Mouse (Mus musculus): Measurements from ENCODE around the gene Zfp831. TPM values are rescaled to one million over a fixed set of nuclear protein-coding genes. Genes with fewer than 3 reads are reported as not detected.

Zfp831 gene
- polyA plus RNA-seq, 1 experiment from 2014 or later, result 0.03 TPM

DNA sequence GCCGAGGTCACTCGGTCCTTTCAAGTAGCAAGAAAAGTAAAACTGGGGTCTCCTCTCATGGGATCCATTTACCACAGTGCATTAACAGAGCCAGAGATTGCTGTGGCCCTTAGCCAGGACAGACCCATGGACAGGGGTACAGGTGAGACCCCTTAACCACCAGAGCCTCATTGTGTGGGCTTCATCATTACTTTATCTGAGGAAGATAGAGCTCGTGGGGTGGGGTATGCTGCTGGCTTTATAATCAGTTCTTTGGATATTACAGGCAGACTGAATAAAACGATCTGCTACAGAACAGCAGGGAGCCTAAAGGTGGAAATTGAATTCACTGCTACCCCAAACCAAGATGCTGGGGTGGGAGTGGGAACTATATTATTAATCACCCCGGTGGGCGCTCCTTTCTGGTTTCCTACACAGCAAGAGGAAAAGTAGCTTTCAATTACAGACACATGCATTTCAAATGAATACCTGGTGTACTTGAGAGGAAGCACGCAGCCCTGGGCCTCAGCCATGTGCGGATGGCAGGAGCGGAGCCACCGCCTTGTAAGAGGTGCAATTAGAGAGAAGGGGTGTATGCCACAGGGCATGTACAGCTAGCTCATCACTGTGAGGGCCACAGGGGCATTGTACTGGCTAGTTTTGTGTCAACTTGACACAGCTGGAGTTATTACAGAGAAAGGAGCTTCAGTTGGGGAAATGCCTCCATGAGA, 83.9 kb downstream of the Zfp831 start:
- H3K9me3 ChIP-seq (ENCODE audit: control insufficient read depth, low read depth, low read length), result no peaks in the 10 kb centered on the region
- H3K4me3 ChIP-seq (ENCODE audit: low read depth, low read length), result no peak overlapping the region
- no peak overlapping the region for H3K9ac ChIP-seq (replicated peaks; ENCODE audit: low read depth, low read length)
- no peak overlapping the region for H3K4me2 ChIP-seq (replicated peaks; ENCODE audit: low read depth, low read length)
- H3K4me1 ChIP-seq (ENCODE audit: control insufficient read depth, insufficient read depth, low read length), result no peaks in the 10 kb centered on the region
- WGBS, result 85% methylated on average over 10 of the region's 10 CpGs
- H3K27me3 ChIP-seq (ENCODE audit: control insufficient read depth, insufficient read depth, low read length), result no peaks in the 10 kb centered on the region
- ATAC-seq (ENCODE audit: insufficient number of reproducible peaks, insufficient read depth, low FRiP score, low read depth), result no peak
- no peaks in the 10 kb centered on the region for H3K36me3 ChIP-seq (ENCODE audit: control insufficient read depth, insufficient read depth, low read length)
- H3K27ac ChIP-seq (ENCODE audit: low read length), result no peak overlapping the region

GRCm38 (mm10) chr2:174731939-174732338, 88.6 kb downstream of the Zfp831 start:
- H3K4me1 ChIP-seq (ENCODE audit: control insufficient read depth, insufficient read depth, low read length), result no peaks in the 10 kb centered on the region
- ATAC-seq (ENCODE audit: insufficient number of reproducible peaks, insufficient read depth, low FRiP score, low read depth), result no peak
- H3K4me3 ChIP-seq (ENCODE audit: low read depth, low read length), result no peak overlapping the region
- H3K4me2 ChIP-seq (replicated peaks; ENCODE audit: low read depth, low read length), result no peak overlapping the region
- 65% methylated on average over 5 of the region's 5 CpGs for WGBS
- H3K9ac ChIP-seq (replicated peaks; ENCODE audit: low read depth, low read length), result no peak overlapping the region
- H3K27ac ChIP-seq (ENCODE audit: low read length), result no peak overlapping the region
- H3K36me3 ChIP-seq (ENCODE audit: control insufficient read depth, insufficient read depth, low read length), result no peaks in the 10 kb centered on the region
- no peaks in the 10 kb centered on the region for H3K9me3 ChIP-seq (ENCODE audit: control insufficient read depth, low read depth, low read length)
- H3K27me3 ChIP-seq (ENCODE audit: control insufficient read depth, insufficient read depth, low read length), result no peaks in the 10 kb centered on the region

DNA sequence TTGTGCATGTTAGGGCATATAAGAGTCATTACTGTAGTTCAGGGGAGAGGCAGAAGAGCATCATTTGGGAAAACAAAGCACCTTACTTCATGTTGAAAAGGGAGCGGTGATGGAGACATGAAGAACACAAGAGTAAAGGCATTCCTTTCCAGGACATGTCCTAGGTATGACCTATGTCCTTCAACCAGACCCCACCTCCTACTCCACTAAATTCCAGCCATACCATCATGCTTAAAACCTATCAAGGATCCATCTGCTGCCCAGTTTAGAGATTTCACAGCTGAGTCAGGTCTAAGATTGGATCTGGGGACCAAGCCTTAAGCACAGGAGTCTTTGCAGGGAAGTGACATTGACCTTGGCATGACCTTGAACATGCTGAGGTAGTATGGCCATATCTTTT, 91.9 kb downstream of the Zfp831 start:
- Histone ChIP-seq H3K4me3 (ENCODE audit: low read depth, low read length) (no peak overlapping the region), H3K27ac (ENCODE audit: low read length) (no peak overlapping the region), H3K9ac (replicated peaks; ENCODE audit: low read depth, low read length) (no peak overlapping the region), H3K4me1 (ENCODE audit: control insufficient read depth, insufficient read depth, low read length) (0 out of 2 replicates have a peak, but pooled peaks cover 2% of the 10 kb centered on the region), H3K9me3 (ENCODE audit: control insufficient read depth, low read depth, low read length) (no peaks in the 10 kb centered on the region), H3K27me3 (ENCODE audit: control insufficient read depth, insufficient read depth, low read length) (no peaks in the 10 kb centered on the region), H3K36me3 (ENCODE audit: control insufficient read depth, insufficient read depth, low read length) (no peaks in the 10 kb centered on the region), H3K4me2 (replicated peaks; ENCODE audit: low read depth, low read length) (no peak overlapping the region)
- no peak for ATAC-seq (ENCODE audit: insufficient number of reproducible peaks, insufficient read depth, low FRiP score, low read depth)
- 85% methylated on average over 1 of the region's 1 CpGs for WGBS

GRCm38 (mm10) chr2:174747182-174747581, 103.8 kb downstream of the Zfp831 start:
- Histone ChIP-seq H3K9ac (replicated peaks; ENCODE audit: low read depth, low read length) (no peak overlapping the region), H3K27ac (ENCODE audit: low read length) (no peak overlapping the region), H3K9me3 (ENCODE audit: control insufficient read depth, low read depth, low read length) (no peaks in the 10 kb centered on the region), H3K4me2 (replicated peaks; ENCODE audit: low read depth, low read length) (no peak overlapping the region), H3K36me3 (ENCODE audit: control insufficient read depth, insufficient read depth, low read length) (no peaks in the 10 kb centered on the region), H3K4me1 (ENCODE audit: control insufficient read depth, insufficient read depth, low read length) (no peaks in the 10 kb centered on the region), H3K4me3 (ENCODE audit: low read depth, low read length) (no peak overlapping the region), H3K27me3 (ENCODE audit: control insufficient read depth, insufficient read depth, low read length) (no peaks in the 10 kb centered on the region)
- WGBS, result 68% methylated on average over 1 of the region's 1 CpGs
- ATAC-seq (ENCODE audit: insufficient number of reproducible peaks, insufficient read depth, low FRiP score, low read depth), result no peak

GRCm38 (mm10) chr2:174748381-174748780, 105.0 kb downstream of the Zfp831 start:
- WGBS, result 68% methylated on average over 8 of the region's 8 CpGs
- no peak overlapping the region for H3K9ac ChIP-seq (replicated peaks; ENCODE audit: low read depth, low read length)
- no peaks in the 10 kb centered on the region for H3K4me1 ChIP-seq (ENCODE audit: control insufficient read depth, insufficient read depth, low read length)
- no peaks in the 10 kb centered on the region for H3K36me3 ChIP-seq (ENCODE audit: control insufficient read depth, insufficient read depth, low read length)
- H3K4me2 ChIP-seq (replicated peaks; ENCODE audit: low read depth, low read length), result no peak overlapping the region; the same call in 1 of the 2 replicates
- no peak overlapping the region for H3K27ac ChIP-seq (ENCODE audit: low read length)
- no peak overlapping the region for H3K4me3 ChIP-seq (ENCODE audit: low read depth, low read length)
- no peaks in the 10 kb centered on the region for H3K9me3 ChIP-seq (ENCODE audit: control insufficient read depth, low read depth, low read length)
- ATAC-seq (ENCODE audit: insufficient number of reproducible peaks, insufficient read depth, low FRiP score, low read depth), result peak; percentile 25; the same call in 1 of the 2 replicates
- no peaks in the 10 kb centered on the region for H3K27me3 ChIP-seq (ENCODE audit: control insufficient read depth, insufficient read depth, low read length)

- H3K36me3 ChIP-seq (ENCODE audit: control insufficient read depth, insufficient read depth, low read length), result no peaks in the 10 kb centered on the region
- peak; percentile 56; the same call in 1 of the 2 replicates for ATAC-seq (ENCODE audit: insufficient number of reproducible peaks, insufficient read depth, low FRiP score, low read depth)
- H3K27ac ChIP-seq (ENCODE audit: low read length), result no peak overlapping the region
- no peaks in the 10 kb centered on the region for H3K27me3 ChIP-seq (ENCODE audit: control insufficient read depth, insufficient read depth, low read length)
- no peak overlapping the region for H3K9ac ChIP-seq (replicated peaks; ENCODE audit: low read depth, low read length)
- no peak overlapping the region for H3K4me3 ChIP-seq (ENCODE audit: low read depth, low read length)
- WGBS, result 94% methylated on average over 1 of the region's 1 CpGs
- no peak overlapping the region for H3K4me2 ChIP-seq (replicated peaks; ENCODE audit: low read depth, low read length)
- no peaks in the 10 kb centered on the region for H3K4me1 ChIP-seq (ENCODE audit: control insufficient read depth, insufficient read depth, low read length)
- no peaks in the 10 kb centered on the region for H3K9me3 ChIP-seq (ENCODE audit: control insufficient read depth, low read depth, low read length)
These were observed 109.9 kb downstream of the Zfp831 start for GRCm38 (mm10) chr2:174753197-174753596.

- no peaks in the 10 kb centered on the region for H3K9me3 ChIP-seq (ENCODE audit: control insufficient read depth, low read depth, low read length)
- no peaks in the 10 kb centered on the region for H3K36me3 ChIP-seq (ENCODE audit: control insufficient read depth, insufficient read depth, low read length)
- no peak overlapping the region for H3K27ac ChIP-seq (ENCODE audit: low read length)
- WGBS, result 62% methylated on average over 1 of the region's 1 CpGs
- H3K4me1 ChIP-seq (ENCODE audit: control insufficient read depth, insufficient read depth, low read length), result no peaks in the 10 kb centered on the region
- H3K4me3 ChIP-seq (ENCODE audit: low read depth, low read length), result no peak overlapping the region
- ATAC-seq (ENCODE audit: insufficient number of reproducible peaks, insufficient read depth, low FRiP score, low read depth), result no peak
- H3K9ac ChIP-seq (replicated peaks; ENCODE audit: low read depth, low read length), result no peak overlapping the region
- no peak overlapping the region for H3K4me2 ChIP-seq (replicated peaks; ENCODE audit: low read depth, low read length)
- H3K27me3 ChIP-seq (ENCODE audit: control insufficient read depth, insufficient read depth, low read length), result no peaks in the 10 kb centered on the region
These were observed 110.9 kb downstream of the Zfp831 start for GRCm38 (mm10) chr2:174754231-174754630.

DNA sequence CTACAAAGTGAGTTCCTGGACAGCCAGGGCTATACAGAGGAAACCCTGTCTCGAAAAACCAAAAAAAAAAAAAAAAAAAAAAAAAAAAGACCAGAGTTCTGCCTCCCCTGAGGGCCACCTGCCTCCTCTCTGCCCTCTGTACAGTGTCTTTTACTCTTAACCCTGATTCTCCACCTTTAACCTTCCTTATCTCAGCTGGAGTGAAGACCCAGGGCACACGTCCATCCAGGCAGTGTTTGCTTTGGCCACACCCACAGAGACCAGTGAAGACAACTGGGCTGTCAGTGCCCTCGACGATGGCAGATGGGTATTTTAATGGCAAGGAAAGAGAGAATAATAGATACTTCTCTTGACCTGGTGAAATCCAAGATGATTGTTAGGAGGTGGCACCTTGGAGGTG, 115.9 kb downstream of the Zfp831 start:
- H3K4me2 ChIP-seq (replicated peaks; ENCODE audit: low read depth, low read length), result no peak overlapping the region
- 74% methylated on average over 4 of the region's 4 CpGs for WGBS
- H3K36me3 ChIP-seq (ENCODE audit: control insufficient read depth, insufficient read depth, low read length), result no peaks in the 10 kb centered on the region
- no peaks in the 10 kb centered on the region for H3K27me3 ChIP-seq (ENCODE audit: control insufficient read depth, insufficient read depth, low read length)
- no peak for ATAC-seq (ENCODE audit: insufficient number of reproducible peaks, insufficient read depth, low FRiP score, low read depth)
- no peaks in the 10 kb centered on the region for H3K9me3 ChIP-seq (ENCODE audit: control insufficient read depth, low read depth, low read length)
- 0 out of 2 replicates have a peak, but pooled peaks cover 15% of the 10 kb centered on the region for H3K4me1 ChIP-seq (ENCODE audit: control insufficient read depth, insufficient read depth, low read length)
- H3K27ac ChIP-seq (ENCODE audit: low read length), result no peak overlapping the region
- no peak overlapping the region for H3K9ac ChIP-seq (replicated peaks; ENCODE audit: low read depth, low read length)
- H3K4me3 ChIP-seq (ENCODE audit: low read depth, low read length), result no peak overlapping the region

All from stomach, embryonic 14.5 days (tissue).